Mouse (Mus musculus): ENCODE results near the gene Fam53b.

GRCm38 (mm10) chr7:132804951-132805350, 8.7 kb downstream of the Fam53b start:
- TF ChIP-seq CTCF (IDR thresholded peaks at IDR 0.05; ENCODE audit: low read depth) (no peak), EP300 (IDR thresholded peaks at IDR 0.05; ENCODE audit: low read depth) (no peak)
